ENCODE assay signal across 8 mouse cellular contexts in genomic region chr10:117906267-117906811, GRCm38 (mm10).
DNase-seq lines count a peak whose midpoint lies in the region; ATAC-seq and TF ChIP-seq lines count a peak whose summit lies in the region.

No protein-coding gene starts in this region.

- no peaks in the 10 kb centered on the region for H3K9me3 ChIP-seq in hindbrain, postnatal 0 days (ENCODE audit: low read length)

- H3K36me3 ChIP-seq in hindbrain, postnatal 0 days (ENCODE audit: insufficient read depth, low read length): no peaks in the 10 kb centered on the region

- H3K4me3 ChIP-seq in hindbrain, postnatal 0 days (ENCODE audit: low read length): peak overlapping the region; percentile 31

- H3K9ac ChIP-seq in hindbrain, postnatal 0 days (replicated peaks; ENCODE audit: low read length): peak overlapping the region; percentile 37; the same call in 1 of the 2 replicates

- intact Hi-C loops in gastrocnemius, postnatal 14 days (cut with DNase I; ENCODE audit: low total_unique reads): no loop called here

- peak overlapping the region; percentile 17; the same call in 1 of the 2 replicates for H3K27ac ChIP-seq in hindbrain, postnatal 0 days

- peak overlapping the region; percentile 58 for H3K4me2 ChIP-seq in hindbrain, postnatal 0 days (ENCODE audit: low read depth, low read length)

- H3K4me1 ChIP-seq in hindbrain, postnatal 0 days (ENCODE audit: insufficient read depth, low read length): no peaks in the 10 kb centered on the region

- peak; percentile 91 for ATAC-seq in hindbrain, postnatal 0 days

- H3K27me3 ChIP-seq in hindbrain, postnatal 0 days (ENCODE audit: insufficient read depth, low read length): no peaks in the 10 kb centered on the region

- TF ChIP-seq CTCF in hindbrain, postnatal 0 days (IDR thresholded peaks at IDR 0.05; ENCODE audit: low read depth): no peak

- peak; percentile 90 for DNase-seq in R1 (ENCODE audit: low read depth, low spot score)
- DNase-seq in embryo, embryonic 10.5 days (ENCODE audit: low spot score): peak; percentile 72
- DNase-seq in gastrocnemius, postnatal 14 days: peak; percentile 80
- DNase-seq in hindbrain, postnatal 0 days (ENCODE audit: low spot score): peak; percentile 65
- DNase-seq in left cerebral cortex, adult 18-20 months (ENCODE audit: low spot score in 2 of 2): peak; percentile 72 to 85
- DNase-seq in lung, postnatal 25 days (ENCODE audit: low spot score): peak; percentile 89
- peak; percentile 71 for DNase-seq in ovary, postnatal 36 days (ENCODE audit: low spot score)
- no peak for DNase-seq in spleen, postnatal 4 days (ENCODE audit: low spot score in 2 of 2)

- 25% methylated on average over 11 of the region's 11 CpGs for WGBS in hindbrain, postnatal 0 days

Comparison
In these comparisons a context has a peak if more than half of its experiments do, and no peak if none do; other contexts are left out.
1. DNase-seq: peak in R1 (single experiment), embryo, embryonic 10.5 days (single experiment), gastrocnemius, postnatal 14 days (single experiment), hindbrain, postnatal 0 days (single experiment), left cerebral cortex, adult 18-20 months (2 of 2), lung, postnatal 25 days (single experiment) and ovary, postnatal 36 days (single experiment); none in spleen, postnatal 4 days (0 of 2).